Mouse (Mus musculus) CH12.LX (cell line): Measurements from ENCODE around the gene Rab8a. TPM values are rescaled to one million over a fixed set of nuclear protein-coding genes. Genes with fewer than 3 reads are reported as not detected.

Experiments
- DNase-seq: peaks from one replicate; pipeline ENCODE4 v3.0.0-alpha.2; 2013; ENCODE audit errors: extremely low read depth
- H3K27ac ChIP-seq: 2 replicates; pipeline ENCODE4 v1.5.1; 2012; ENCODE audit warnings: low read depth, mild to moderate bottlenecking, control low read depth, moderate library complexity; ENCODE audit not compliant: insufficient read depth
- H3K27me3 ChIP-seq: replicated peaks from 2 replicates; pipeline ENCODE3; 2012; ENCODE audit warnings: inconsistent platforms
- H3K36me3 ChIP-seq, 2 experiments: replicated peaks in 1 of 2; 2 replicates each; pipeline versions ENCODE3 to v1.6.1; 2012; ENCODE audit warnings: inconsistent platforms in 1 of 2, low read length in 1 of 2, mild to moderate bottlenecking in 1 of 2, mixed read lengths in 1 of 2, moderate library complexity in 1 of 2; ENCODE audit not compliant: control insufficient read depth in 1 of 2, insufficient read depth in 1 of 2
- H3K4me1 ChIP-seq, 2 experiments: 2 replicates each; pipeline ENCODE4 v1.6.1; 2012; ENCODE audit warnings: inconsistent platforms in 1 of 2, moderate library complexity in 1 of 2; ENCODE audit not compliant: insufficient read depth in 2 of 2, control insufficient read depth in 1 of 2
- H3K4me2 ChIP-seq: 2 replicates; pipeline ENCODE4 v1.6.1; 2012; ENCODE audit warnings: low read depth, mild to moderate bottlenecking, control low read depth; ENCODE audit not compliant: poor library complexity, insufficient read depth, severe bottlenecking
- H3K4me3 ChIP-seq, 3 experiments: fragments of 150-350 bp in 1 of 3; sonication (generic) in 1 of 3; replicated peaks in 1 of 3; 2 replicates each; pipeline versions ENCODE3 to v1.5.1; 2011 to 2012; ENCODE audit warnings: low read depth in 2 of 3, low read length in 2 of 3, mild to moderate bottlenecking in 2 of 3, moderate library complexity in 2 of 3, control low read depth in 1 of 3, improper control_type of control experiment in 1 of 3, inconsistent platforms in 1 of 3, mixed read lengths in 1 of 3; ENCODE audit not compliant: poor library complexity in 1 of 3
- H3K79me2 ChIP-seq: replicated peaks from 2 replicates; pipeline ENCODE4 v1.6.1; 2012; ENCODE audit warnings: mild to moderate bottlenecking, moderate library complexity; ENCODE audit not compliant: control insufficient read depth, poor library complexity, insufficient read depth, severe bottlenecking; ENCODE audit errors: extremely low read depth
- H3K9ac ChIP-seq: 2 replicates; pipeline ENCODE4 v1.6.1; 2012; ENCODE audit warnings: low read depth, mild to moderate bottlenecking, control low read depth, moderate library complexity; ENCODE audit not compliant: insufficient read depth
- H3K9me3 ChIP-seq: replicated peaks from 2 replicates; pipeline ENCODE3; 2012; ENCODE audit warnings: low read length, inconsistent platforms, mixed read lengths
- CHD1 ChIP-seq: IDR thresholded peaks from 2 replicates; pipeline ENCODE4 v1.6.1; 2012; ENCODE audit warnings: low read depth, low read length, improper control_type of control experiment, inconsistent platforms
- E2F4 ChIP-seq: IDR thresholded peaks from 2 replicates; pipeline ENCODE4 v1.6.1; 2011; ENCODE audit warnings: low read depth, low read length, improper control_type of control experiment; ENCODE audit not compliant: insufficient replicate concordance
- ELF1 ChIP-seq: IDR thresholded peaks from 2 replicates; pipeline ENCODE4 v1.6.1; 2014; ENCODE audit warnings: low read depth, mild to moderate bottlenecking, inconsistent platforms, low read length, improper control_type of control experiment
- GABPA ChIP-seq: IDR thresholded peaks from 2 replicates; pipeline ENCODE4 v1.6.1; 2012; ENCODE audit warnings: low read depth, low read length, improper control_type of control experiment, inconsistent platforms; ENCODE audit not compliant: insufficient replicate concordance
- JUND ChIP-seq: conservative IDR thresholded peaks from 2 replicates; pipeline ENCODE4 v1.6.1; 2011; ENCODE audit warnings: low read depth, low read length, improper control_type of control experiment
- MAFK ChIP-seq: IDR thresholded peaks from 2 replicates; pipeline ENCODE4 v1.6.1; 2011; ENCODE audit warnings: low read length, improper control_type of control experiment; ENCODE audit not compliant: insufficient replicate concordance
- MAX ChIP-seq: IDR thresholded peaks from 2 replicates; pipeline ENCODE4 v1.6.1; 2011; ENCODE audit warnings: low read length, improper control_type of control experiment
- MEF2A ChIP-seq: IDR thresholded peaks from 2 replicates; pipeline ENCODE4 v1.6.1; 2014; ENCODE audit warnings: low read depth, mild to moderate bottlenecking, inconsistent platforms, low read length, improper control_type of control experiment, borderline replicate concordance
- MYC ChIP-seq: IDR thresholded peaks from 2 replicates; pipeline ENCODE4 v1.6.1; 2011; ENCODE audit warnings: low read depth, mild to moderate bottlenecking, improper control_type of control experiment, low read length
- POLR2A ChIP-seq: IDR thresholded peaks from 2 replicates; pipeline ENCODE4 v1.6.1; 2011; ENCODE audit warnings: low read depth, mild to moderate bottlenecking, improper control_type of control experiment, low read length
- RAD21 ChIP-seq: IDR thresholded peaks from 2 replicates; pipeline ENCODE4 v1.6.1; 2011; ENCODE audit warnings: low read depth, mild to moderate bottlenecking, low read length, improper control_type of control experiment, moderate library complexity
- SIN3A ChIP-seq: IDR thresholded peaks from 2 replicates; pipeline ENCODE4 v1.6.1; 2012; ENCODE audit warnings: low read length, improper control_type of control experiment, inconsistent platforms
- SMC3 ChIP-seq: IDR thresholded peaks from 2 replicates; pipeline ENCODE4 v1.6.1; 2011; ENCODE audit warnings: low read depth, low read length, improper control_type of control experiment
- TCF12 ChIP-seq: IDR thresholded peaks from 2 replicates; pipeline ENCODE4 v1.6.1; 2014; ENCODE audit warnings: low read depth, mild to moderate bottlenecking, inconsistent platforms, low read length, improper control_type of control experiment
- USF1 ChIP-seq: IDR thresholded peaks from 2 replicates; pipeline ENCODE4 v1.6.1; 2014; ENCODE audit warnings: low read depth, mild to moderate bottlenecking, inconsistent platforms, low read length, improper control_type of control experiment
- ZKSCAN1 ChIP-seq: IDR thresholded peaks from 2 replicates; pipeline ENCODE4 v1.6.1; 2012; ENCODE audit warnings: low read depth, inconsistent platforms, low read length, improper control_type of control experiment, borderline replicate concordance
- dilution Hi-C: fragments of 300-500 bp; cut with MboI; formaldehyde crosslinking; loops from 2 replicates; pipeline ENCODE4 v1.14.3; 2020; ENCODE audit warnings: low sequenced_read_pairs; ENCODE audit not compliant: extremely low pct_unique_long_range_greater_than_20kb, extremely low pct_ligation_motif_present
- in situ Hi-C: fragments of 300-500 bp; cut with MboI; formaldehyde crosslinking; loops from 3 replicates; pipeline ENCODE4 v1.14.3; 2019; ENCODE audit warnings: low sequenced_read_pairs, low pct_ligation_motif_present, low pct_unique_long_range_greater_than_20kb, mixed read lengths
- polyA plus RNA-seq: library from polyadenylated mRNA; unstranded; fragments of >175 nt; gene quantifications from 2 replicates; pipeline ENCODE4 v1.2.1, GENCODE M21; 2012; ENCODE audit warnings: low read depth; ENCODE audit not compliant: insufficient read length
- total RNA-seq, 2 experiments: library from RNA; depleted of rRNA; stranded (reverse); fragments of 300-350 nt in 1 of 2; fragments of >200 nt in 1 of 2; gene quantifications; 2 replicates each; pipeline ENCODE4 v1.2.3; 2012 to 2014

Gene Rab8a
- total and polyA plus RNA-seq, 3 experiments: 102 to 190 (median 136) TPM

GRCm38 (mm10) chr8:72147266-72147665 is 13.7 kb upstream of the Rab8a start:
- H3K9me3 ChIP-seq: no peaks in the 10 kb centered on the region
- peaks cover 6% of the 10 kb centered on the region for H3K79me2 ChIP-seq
- H3K4me3 ChIP-seq: no peak overlapping the region
- dilution Hi-C loops: no loop called here
- peak overlapping the region; percentile 26; the same call in 1 of the 2 replicates for H3K27ac ChIP-seq
- no peaks in the 10 kb centered on the region for H3K27me3 ChIP-seq
- peaks cover 74 to 89% of the 10 kb centered on the region in 2 experiments for H3K36me3 ChIP-seq
- no peak for DNase-seq
- H3K4me1 ChIP-seq: peaks cover 7 to 67% of the 10 kb centered on the region in 2 experiments
- H3K9ac ChIP-seq: no peak overlapping the region
- TF ChIP-seq GABPA: no peak
- in situ Hi-C loops: no loop called here
- H3K4me2 ChIP-seq: no peak overlapping the region

DNA sequence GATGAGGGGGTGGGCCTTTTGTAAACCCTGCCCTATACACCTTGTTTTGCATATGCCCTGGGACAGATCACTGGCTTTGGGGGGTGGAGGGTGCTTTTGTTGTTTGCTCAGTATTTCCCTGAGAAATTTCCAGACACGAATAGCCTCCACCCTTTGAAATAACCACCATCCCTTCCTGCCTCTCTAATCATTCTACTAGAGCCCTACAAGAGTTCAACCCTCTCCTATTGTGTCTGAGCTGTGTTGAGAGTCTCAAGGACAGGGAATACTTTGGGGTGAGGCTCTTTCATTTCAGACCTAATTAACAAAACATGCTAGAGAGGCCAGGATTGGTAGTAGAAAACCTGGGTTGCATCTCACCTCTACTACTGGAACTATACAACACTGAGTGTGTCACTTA is 11.9 kb upstream of the Rab8a start:
- DNase-seq: no peak
- H3K4me2 ChIP-seq: no peak overlapping the region
- H3K27ac ChIP-seq: no peak overlapping the region
- H3K9me3 ChIP-seq: no peaks in the 10 kb centered on the region
- dilution Hi-C loops (no loop called here), in situ Hi-C loops (no loop called here)
- H3K36me3 ChIP-seq: peaks cover 69 to 83% of the 10 kb centered on the region in 2 experiments
- H3K9ac ChIP-seq: no peak overlapping the region
- no peak overlapping the region for H3K4me3 ChIP-seq
- H3K27me3 ChIP-seq: no peaks in the 10 kb centered on the region
- peaks cover 7 to 52% of the 10 kb centered on the region in 2 experiments for H3K4me1 ChIP-seq
- H3K79me2 ChIP-seq: peaks cover 10% of the 10 kb centered on the region
- no peak for TF ChIP-seq MAX

GRCm38 (mm10) chr8:72151418-72152078 is 9.5 kb upstream of the Rab8a start:
- no peaks in the 10 kb centered on the region for H3K27me3 ChIP-seq
- peaks cover 51 to 73% of the 10 kb centered on the region in 2 experiments for H3K36me3 ChIP-seq
- dilution Hi-C loops (no loop called here), in situ Hi-C loops (no loop called here)
- H3K27ac ChIP-seq: no peak overlapping the region; the same call in 1 of the 2 replicates
- no peak overlapping the region for H3K4me3 ChIP-seq
- peaks cover 0 to 46% of the 10 kb centered on the region in 2 experiments; a peak in 2 of 4 replicates for H3K4me1 ChIP-seq
- H3K79me2 ChIP-seq: peaks cover 14% of the 10 kb centered on the region
- H3K9me3 ChIP-seq: no peaks in the 10 kb centered on the region
- TF ChIP-seq ELF1 (no peak), ZKSCAN1 (no peak), RAD21 (no peak), MAFK (no peak), POLR2A (no peak), USF1 (no peak), GABPA (no peak), TCF12 (no peak), E2F4 (no peak), MEF2A (no peak), MYC (no peak), SIN3A (no peak), SMC3 (no peak), MAX (no peak), CHD1 (no peak), JUND (no peak)
- TF ChIP-seq, all 38 proteins: peak for 0
- Histone ChIP-seq H3K9ac (no peak overlapping the region), H3K4me2 (no peak overlapping the region)
- DNase-seq: no peak
